Mouse (Mus musculus) olfactory bulb, adult 2 months (tissue): ENCODE data around the gene Pacs2. TPM values are rescaled to one million over a fixed set of nuclear protein-coding genes. Genes with fewer than 3 reads are reported as not detected.

ENCODE experiments used
- H3K27ac ChIP-seq: fragments of 200-500 bp; 2 replicates; pipeline ENCODE4 v1.5.1; 2012; ENCODE audit warnings: low read depth, low read length; ENCODE audit not compliant: insufficient read depth
- H3K4me1 ChIP-seq: fragments of 200-500 bp; 2 replicates; pipeline ENCODE4 v1.6.1; 2012; ENCODE audit warnings: low read length; ENCODE audit not compliant: control insufficient read depth, insufficient read depth
- H3K4me3 ChIP-seq: fragments of 200-500 bp; 2 replicates; pipeline ENCODE4 v1.5.1; 2012; ENCODE audit warnings: mild to moderate bottlenecking, low read depth, low read length, moderate library complexity; ENCODE audit not compliant: insufficient read depth
- CTCF ChIP-seq: fragments of 200-500 bp; IDR thresholded peaks from 2 replicates; pipeline ENCODE4 v1.5.1; 2012; ENCODE audit warnings: low read depth, mild to moderate bottlenecking, low read length, moderate library complexity; ENCODE audit not compliant: insufficient read depth
- POLR2A ChIP-seq: fragments of 200-500 bp; IDR thresholded peaks from 2 replicates; pipeline ENCODE4 v1.6.1; 2012; ENCODE audit warnings: mild to moderate bottlenecking, low read depth, low read length, moderate library complexity; ENCODE audit not compliant: insufficient read depth
- WGBS: fragments of 180-500 bp; shearing (Covaris S2); methylation state at CpG from one replicate; pipeline ENCODE4 v1.1.7; 2018; 5-methylcytosine and 5-hydroxymethylcytosine counted together
- polyA plus RNA-seq: library from polyadenylated mRNA; stranded (reverse); fragments of >200 nt; gene quantifications from 2 replicates; pipeline ENCODE4 v1.2.4, GENCODE M21; 2012; ENCODE audit warnings: low replicate concordance; ENCODE audit not compliant: missing spikeins, insufficient read depth, insufficient read length

Gene Pacs2
- polyA plus RNA-seq, 1 experiment = not detected

DNA sequence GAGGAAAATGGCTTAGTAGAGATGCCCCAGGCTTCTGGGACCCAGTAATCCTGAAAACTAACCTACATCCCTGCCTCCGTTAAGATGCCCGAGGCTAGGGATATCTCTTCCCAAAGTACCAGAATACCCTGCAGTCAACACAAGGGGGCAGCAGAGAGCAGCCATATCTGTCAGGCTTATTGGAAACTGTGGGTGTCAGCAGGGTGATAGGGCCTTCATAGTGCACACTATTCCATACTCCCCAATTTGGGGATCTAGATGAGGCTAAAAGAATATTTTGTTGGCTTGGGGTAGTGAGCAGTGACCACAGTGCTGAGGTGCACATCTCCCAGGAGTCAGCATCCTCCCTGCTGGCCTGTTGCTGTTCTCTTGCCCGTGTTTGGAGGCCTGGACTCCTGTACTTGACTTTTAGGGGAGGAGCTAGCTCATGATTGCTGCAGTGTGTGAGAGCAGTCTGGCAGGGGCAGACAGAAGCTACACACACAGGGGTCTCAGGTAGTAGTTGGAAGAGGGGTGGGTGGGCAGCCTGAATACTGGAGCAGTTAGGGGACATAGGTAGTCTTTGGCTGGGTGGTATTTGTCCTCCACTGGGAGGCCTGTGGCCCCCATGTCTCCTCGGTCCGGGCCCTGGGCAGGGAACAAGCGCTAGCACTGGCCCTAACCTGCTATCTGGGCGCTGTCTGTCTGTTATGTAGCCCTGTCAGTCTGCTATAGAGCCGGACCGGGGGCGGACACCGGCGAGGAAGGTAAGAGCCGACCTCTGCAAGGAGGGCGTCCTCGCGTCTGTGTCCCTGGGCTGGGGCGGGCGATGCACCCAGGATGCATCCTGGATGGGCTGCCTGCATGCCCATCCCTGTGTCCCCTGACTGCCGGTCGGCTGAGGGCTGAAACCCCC, 105.5 kb downstream of the Pacs2 start:
- 0 out of 2 replicates have a peak, but pooled peaks cover 4% of the 10 kb centered on the region for H3K4me1 ChIP-seq
- no peak for TF ChIP-seq CTCF
- no peak for TF ChIP-seq POLR2A
- H3K4me3 ChIP-seq = no peak overlapping the region
- WGBS = 83% methylated on average over 20 of the region's 20 CpGs
- H3K27ac ChIP-seq = no peak overlapping the region

Other genes with a start within 250 kb of the Pacs2 start
- gene Ahnak2, start 211.9 kb upstream of the Pacs2 start, polyA plus RNA-seq = not detected in 2 replicates
- not detected in 2 replicates for gene Clba1, start 205.6 kb upstream of the Pacs2 start, polyA plus RNA-seq
- gene Cdca4, start 185.1 kb upstream of the Pacs2 start, polyA plus RNA-seq = not detected in 2 replicates
- not detected in 2 replicates for gene Gpr132, start 146.3 kb upstream of the Pacs2 start, polyA plus RNA-seq
- not detected in 2 replicates for gene Jag2, start 84.7 kb upstream of the Pacs2 start, polyA plus RNA-seq
- gene Nudt14, start 72.4 kb upstream of the Pacs2 start, polyA plus RNA-seq = not detected in 2 replicates
- not detected in 2 replicates for gene Btbd6, start 38.0 kb upstream of the Pacs2 start, polyA plus RNA-seq
- not detected in 2 replicates for gene Brf1, start 13.8 kb upstream of the Pacs2 start, polyA plus RNA-seq
- gene Tex22, start 60.0 kb downstream of the Pacs2 start, polyA plus RNA-seq = not detected in 2 replicates
- gene Mta1, start 83.8 kb downstream of the Pacs2 start, polyA plus RNA-seq = not detected in 2 replicates
- not detected in 2 replicates for gene Crip2, start 125.7 kb downstream of the Pacs2 start, polyA plus RNA-seq
- not detected in 2 replicates for gene Crip1, start 131.8 kb downstream of the Pacs2 start, polyA plus RNA-seq
- not detected in 2 replicates for gene Tedc1, start 141.9 kb downstream of the Pacs2 start, polyA plus RNA-seq
- gene Tmem121, start 171.4 kb downstream of the Pacs2 start, polyA plus RNA-seq = not detected in 2 replicates